Mouse (Mus musculus) small intestine, adult 2 months (tissue): ENCODE measurements around the gene Tas2r135. TPM values are rescaled to one million over a fixed set of nuclear protein-coding genes. Genes with fewer than 3 reads are reported as not detected.

Experiments used
- H3K27ac ChIP-seq: fragments of 200-500 bp; 2 replicates; pipeline ENCODE4 v1.5.1; 2012; ENCODE audit warnings: low read depth, low read length, control low read depth, inconsistent platforms; ENCODE audit not compliant: insufficient read depth
- H3K27me3 ChIP-seq: fragments of 200-500 bp; 2 replicates; pipeline ENCODE4 v1.6.1; 2012; ENCODE audit warnings: mild to moderate bottlenecking, moderate library complexity, low read length, inconsistent platforms; ENCODE audit not compliant: control insufficient read depth, insufficient read depth
- H3K36me3 ChIP-seq: fragments of 200-500 bp; 2 replicates; pipeline ENCODE4 v1.6.1; 2012; ENCODE audit warnings: mild to moderate bottlenecking, low read length, control low read depth, inconsistent platforms; ENCODE audit not compliant: control insufficient read depth, insufficient read depth
- H3K4me1 ChIP-seq: fragments of 200-500 bp; 2 replicates; pipeline ENCODE4 v1.6.1; 2012; ENCODE audit warnings: low read length, inconsistent platforms, mixed read lengths; ENCODE audit not compliant: control insufficient read depth, insufficient read depth, insufficient read length
- H3K4me3 ChIP-seq: fragments of 200-500 bp; 2 replicates; pipeline ENCODE4 v1.5.1; 2012; ENCODE audit warnings: low read depth, mild to moderate bottlenecking, control low read depth, inconsistent platforms, low read length, moderate library complexity
- CTCF ChIP-seq: fragments of 200-500 bp; IDR thresholded peaks from 2 replicates; pipeline ENCODE4 v1.5.1; 2012; ENCODE audit warnings: low read depth, mild to moderate bottlenecking, control low read depth, inconsistent platforms, low read length, moderate library complexity, mixed read lengths; ENCODE audit not compliant: insufficient replicate concordance, insufficient read length; ENCODE audit errors: extremely low read depth
- POLR2A ChIP-seq: fragments of 200-500 bp; IDR thresholded peaks from 2 replicates; pipeline ENCODE4 v1.6.1; 2012; ENCODE audit warnings: low read depth, mild to moderate bottlenecking, control low read depth, inconsistent platforms, low read length, moderate library complexity
- WGBS: fragments of 180-500 bp; shearing (Covaris S2); methylation state at CpG from one replicate; pipeline ENCODE4 v1.1.7; 2018; 5-methylcytosine and 5-hydroxymethylcytosine counted together
- polyA plus RNA-seq: library from polyadenylated mRNA; depleted of rRNA; stranded (reverse); fragments of >200 nt; gene quantifications from 2 replicates; pipeline ENCODE4 v1.2.3, GENCODE M21; 2012

Gene Tas2r135
- polyA plus RNA-seq, 1 experiment = not detected

GRCm38 (mm10) chr6:42398998-42399397, 6.2 kb upstream of the Tas2r135 start:
- H3K27me3 ChIP-seq = no peaks in the 10 kb centered on the region
- H3K4me1 ChIP-seq = no peaks in the 10 kb centered on the region
- no peaks in the 10 kb centered on the region for H3K36me3 ChIP-seq
- no peak for TF ChIP-seq CTCF
- no peak for TF ChIP-seq POLR2A
- no peak overlapping the region for H3K4me3 ChIP-seq
- 90% methylated on average over 1 of the region's 1 CpGs for WGBS
- no peak overlapping the region for H3K27ac ChIP-seq

- Histone ChIP-seq H3K27me3 (no peaks in the 10 kb centered on the region), H3K4me1 (no peaks in the 10 kb centered on the region), H3K4me3 (no peak within 1 kb of the TSS), H3K36me3 (no peaks in the 10 kb centered on the region), H3K27ac (no peak within 1 kb of the TSS)
- 78% methylated on average over 1 of the region's 1 CpGs for WGBS
- TF ChIP-seq POLR2A (no peak), CTCF (no peak)
Measured at GRCm38 (mm10) chr6:42399938-42400337, 5.3 kb upstream of the Tas2r135 start, which contains the start of gene Tas2r143. Gene Tas2r143, plus strand, starts transcription at chr6:42400238.

GRCm38 (mm10) chr6:42419443-42419842, 14.2 kb downstream of the Tas2r135 start:
- 82% methylated on average over 2 of the region's 2 CpGs for WGBS
- no peak overlapping the region for H3K27ac ChIP-seq
- H3K4me1 ChIP-seq = no peaks in the 10 kb centered on the region
- no peaks in the 10 kb centered on the region for H3K27me3 ChIP-seq
- H3K4me3 ChIP-seq = no peak overlapping the region
- no peak for TF ChIP-seq CTCF
- no peak for TF ChIP-seq POLR2A
- no peaks in the 10 kb centered on the region for H3K36me3 ChIP-seq

GRCm38 (mm10) chr6:42421439-42421838, 16.2 kb downstream of the Tas2r135 start:
- no peak for TF ChIP-seq POLR2A
- no peak for TF ChIP-seq CTCF
- 43% methylated on average over 2 of the region's 2 CpGs for WGBS
- Histone ChIP-seq H3K4me1 (no peaks in the 10 kb centered on the region), H3K4me3 (no peak overlapping the region), H3K27ac (no peak overlapping the region), H3K36me3 (no peaks in the 10 kb centered on the region), H3K27me3 (no peaks in the 10 kb centered on the region)

GRCm38 (mm10) chr6:42424472-42424871, 19.2 kb downstream of the Tas2r135 start:
- WGBS = 85% methylated on average over 3 of the region's 3 CpGs
- Histone ChIP-seq H3K4me1 (no peaks in the 10 kb centered on the region), H3K27ac (no peak overlapping the region), H3K27me3 (no peaks in the 10 kb centered on the region), H3K4me3 (no peak overlapping the region), H3K36me3 (no peaks in the 10 kb centered on the region)
- TF ChIP-seq POLR2A = no peak
- no peak for TF ChIP-seq CTCF

- Histone ChIP-seq H3K27ac (no peak overlapping the region), H3K4me1 (no peaks in the 10 kb centered on the region), H3K36me3 (no peaks in the 10 kb centered on the region), H3K27me3 (no peaks in the 10 kb centered on the region), H3K4me3 (no peak overlapping the region)
- TF ChIP-seq POLR2A (no peak), CTCF (no peak)
- 85% methylated on average over 4 of the region's 4 CpGs for WGBS
Measured at GRCm38 (mm10) chr6:42426337-42426736, 21.1 kb downstream of the Tas2r135 start.

- Histone ChIP-seq H3K4me1 (no peaks in the 10 kb centered on the region), H3K4me3 (no peak overlapping the region), H3K36me3 (no peaks in the 10 kb centered on the region), H3K27ac (no peak overlapping the region), H3K27me3 (no peaks in the 10 kb centered on the region)
- WGBS = 51% methylated on average over 2 of the region's 2 CpGs
- TF ChIP-seq CTCF (no peak), POLR2A (no peak)
Measured at GRCm38 (mm10) chr6:42433554-42433953, 28.3 kb downstream of the Tas2r135 start.
